Mouse (Mus musculus): ENCODE data around the gene Nrip1. TPM values are rescaled to one million over a fixed set of nuclear protein-coding genes. Genes with fewer than 3 reads are reported as not detected.

The Nrip1 gene
- total RNA-seq (2014; rRNA removed) (26.5 and 29.3 TPM in 2 replicates), polyA plus RNA-seq (2015; fragmentation: Nextera tagmentation; extraction: Ambion mirVana) (26.8 and 30.0 TPM in 2 replicates)

GRCm38 (mm10) chr16:76373671-76374091, at the start of gene Nrip1:
Gene Nrip1 (minus strand): TSS chr16:76373827.
- no peaks in the 10 kb centered on the region for H3K27me3 ChIP-seq (ENCODE audit: insufficient read depth, low read length)
- no peaks in the 10 kb centered on the region for H3K9me3 ChIP-seq (ENCODE audit: low read length)
- H3K27ac ChIP-seq: peak within 1 kb of the TSS; percentile 90
- ATAC-seq: peak; percentile 25
- H3K9ac ChIP-seq (replicated peaks; ENCODE audit: low read length): peak within 1 kb of the TSS; percentile 92
- 0% methylated on average over 9 of the region's 9 CpGs for WGBS
- no peaks in the 10 kb centered on the region for H3K36me3 ChIP-seq (ENCODE audit: insufficient read depth, low read length)
- peak within 1 kb of the TSS; percentile 74 for H3K4me2 ChIP-seq (ENCODE audit: low read depth, low read length)
- H3K4me1 ChIP-seq (ENCODE audit: insufficient read depth, low read length): 0 out of 2 replicates have a peak, but pooled peaks cover 3% of the 10 kb centered on the region
- DNase-seq (ENCODE audit: low spot score): peak; percentile 72
- peak within 1 kb of the TSS; percentile 84 for H3K4me3 ChIP-seq (ENCODE audit: low read length)
- peak; percentile 37 for TF ChIP-seq CTCF (IDR thresholded peaks at IDR 0.05; ENCODE audit: low read depth)

- H3K4me3 ChIP-seq (ENCODE audit: low read length): no peak overlapping the region
- TF ChIP-seq CTCF (IDR thresholded peaks at IDR 0.05; ENCODE audit: low read depth): no peak
- no peak for DNase-seq (ENCODE audit: low spot score)
Measured at GRCm38 (mm10) chr16:76422531-76422930, 48.9 kb upstream of the Nrip1 start.

GRCm38 (mm10) chr16:76419849-76420248, 46.2 kb upstream of the Nrip1 start:
- H3K4me1 ChIP-seq (ENCODE audit: insufficient read depth, low read length): no peaks in the 10 kb centered on the region
- ATAC-seq (no peak), DNase-seq (ENCODE audit: low spot score) (no peak)
- no peaks in the 10 kb centered on the region for H3K27me3 ChIP-seq (ENCODE audit: insufficient read depth, low read length)
- TF ChIP-seq CTCF (IDR thresholded peaks at IDR 0.05; ENCODE audit: low read depth): no peak
- no peaks in the 10 kb centered on the region for H3K9me3 ChIP-seq (ENCODE audit: low read length)
- H3K36me3 ChIP-seq (ENCODE audit: insufficient read depth, low read length): no peaks in the 10 kb centered on the region
- H3K9ac ChIP-seq (replicated peaks; ENCODE audit: low read length): no peak overlapping the region
- no peak overlapping the region for H3K27ac ChIP-seq
- no peak overlapping the region for H3K4me3 ChIP-seq (ENCODE audit: low read length)
- H3K4me2 ChIP-seq (ENCODE audit: low read depth, low read length): no peak overlapping the region
- 70% methylated on average over 8 of the region's 8 CpGs for WGBS

More at GRCm38 (mm10) chr16:76422531-76422930, 48.9 kb upstream of the Nrip1 start:
- no peak overlapping the region for H3K4me2 ChIP-seq (ENCODE audit: low read depth, low read length)
- WGBS: 91% methylated on average over 1 of the region's 1 CpGs
- no peak for ATAC-seq
- no peaks in the 10 kb centered on the region for H3K9me3 ChIP-seq (ENCODE audit: low read length)
- no peaks in the 10 kb centered on the region for H3K36me3 ChIP-seq (ENCODE audit: insufficient read depth, low read length)
- H3K9ac ChIP-seq (replicated peaks; ENCODE audit: low read length): no peak overlapping the region
- H3K27ac ChIP-seq: no peak overlapping the region
- no peaks in the 10 kb centered on the region for H3K27me3 ChIP-seq (ENCODE audit: insufficient read depth, low read length)
- no peaks in the 10 kb centered on the region for H3K4me1 ChIP-seq (ENCODE audit: insufficient read depth, low read length)

- Histone ChIP-seq H3K9ac (replicated peaks; ENCODE audit: low read length) (no peak overlapping the region), H3K27ac (no peak overlapping the region), H3K4me1 (ENCODE audit: insufficient read depth, low read length) (no peaks in the 10 kb centered on the region), H3K36me3 (ENCODE audit: insufficient read depth, low read length) (no peaks in the 10 kb centered on the region), H3K9me3 (ENCODE audit: low read length) (no peaks in the 10 kb centered on the region), H3K4me3 (ENCODE audit: low read length) (no peak overlapping the region), H3K27me3 (ENCODE audit: insufficient read depth, low read length) (no peaks in the 10 kb centered on the region), H3K4me2 (ENCODE audit: low read depth, low read length) (no peak overlapping the region)
- TF ChIP-seq CTCF (IDR thresholded peaks at IDR 0.05; ENCODE audit: low read depth): no peak
- no peak for ATAC-seq
- no peak for DNase-seq (ENCODE audit: low spot score)
- WGBS: 93% methylated on average over 2 of the region's 2 CpGs
Measured at GRCm38 (mm10) chr16:76416477-76416876, 42.9 kb upstream of the Nrip1 start.

- no peak for TF ChIP-seq CTCF (IDR thresholded peaks at IDR 0.05; ENCODE audit: low read depth)
Measured at GRCm38 (mm10) chr16:76416060-76416438, 42.4 kb upstream of the Nrip1 start.

GRCm38 (mm10) chr16:76415407-76416059, 41.9 kb upstream of the Nrip1 start:
- Histone ChIP-seq H3K4me2 (ENCODE audit: low read depth, low read length) (no peak overlapping the region), H3K4me3 (ENCODE audit: low read length) (no peak overlapping the region), H3K9me3 (ENCODE audit: low read length) (no peaks in the 10 kb centered on the region), H3K27me3 (ENCODE audit: insufficient read depth, low read length) (no peaks in the 10 kb centered on the region), H3K36me3 (ENCODE audit: insufficient read depth, low read length) (no peaks in the 10 kb centered on the region), H3K9ac (replicated peaks; ENCODE audit: low read length) (no peak overlapping the region), H3K27ac (no peak overlapping the region), H3K4me1 (ENCODE audit: insufficient read depth, low read length) (no peaks in the 10 kb centered on the region)
- DNase-seq (ENCODE audit: low spot score) (no peak), ATAC-seq (no peak)
- TF ChIP-seq CTCF (IDR thresholded peaks at IDR 0.05; ENCODE audit: low read depth): no peak
- WGBS: 83% methylated on average over 9 of the region's 9 CpGs

More at GRCm38 (mm10) chr16:76416060-76416438, 42.4 kb upstream of the Nrip1 start:
- H3K36me3 ChIP-seq (ENCODE audit: insufficient read depth, low read length): no peaks in the 10 kb centered on the region
- H3K27ac ChIP-seq: no peak overlapping the region
- 69% methylated on average over 5 of the region's 5 CpGs for WGBS
- no peak overlapping the region for H3K4me2 ChIP-seq (ENCODE audit: low read depth, low read length)
- H3K4me1 ChIP-seq (ENCODE audit: insufficient read depth, low read length): no peaks in the 10 kb centered on the region
- no peaks in the 10 kb centered on the region for H3K9me3 ChIP-seq (ENCODE audit: low read length)
- H3K9ac ChIP-seq (replicated peaks; ENCODE audit: low read length): no peak overlapping the region
- no peak for DNase-seq (ENCODE audit: low spot score)
- H3K27me3 ChIP-seq (ENCODE audit: insufficient read depth, low read length): no peaks in the 10 kb centered on the region
- no peak overlapping the region for H3K4me3 ChIP-seq (ENCODE audit: low read length)
- no peak for ATAC-seq

- Histone ChIP-seq H3K36me3 (ENCODE audit: insufficient read depth, low read length) (no peaks in the 10 kb centered on the region), H3K4me2 (ENCODE audit: low read depth, low read length) (no peak overlapping the region), H3K27me3 (ENCODE audit: insufficient read depth, low read length) (no peaks in the 10 kb centered on the region), H3K9me3 (ENCODE audit: low read length) (no peaks in the 10 kb centered on the region), H3K4me1 (ENCODE audit: insufficient read depth, low read length) (no peaks in the 10 kb centered on the region), H3K4me3 (ENCODE audit: low read length) (no peak overlapping the region), H3K27ac (no peak overlapping the region), H3K9ac (replicated peaks; ENCODE audit: low read length) (no peak overlapping the region)
- ATAC-seq (no peak), DNase-seq (ENCODE audit: low spot score) (no peak)
- TF ChIP-seq CTCF (IDR thresholded peaks at IDR 0.05; ENCODE audit: low read depth): no peak
- WGBS: 39% methylated on average over 5 of the region's 5 CpGs
Measured at GRCm38 (mm10) chr16:76414528-76414927, 40.9 kb upstream of the Nrip1 start.
